Mouse (Mus musculus) heart, embryonic 12.5 days (tissue): ENCODE data around the gene Cirbp. TPM values are rescaled to one million over a fixed set of nuclear protein-coding genes. Genes with fewer than 3 reads are reported as not detected.

Experiments used
- ATAC-seq: fragments of 200-750 bp; cut with Nextera tagmentation; 2 replicates; pipeline ENCODE4 v1.8.0; 2017; ENCODE audit warnings: moderate TSS enrichment, moderate library complexity; ENCODE audit not compliant: insufficient number of reproducible peaks, low FRiP score
- H3K27ac ChIP-seq: fragments of 300-500 bp; sonication (generic); 2 replicates; pipeline ENCODE4 v1.5.1; 2016; ENCODE audit warnings: mild to moderate bottlenecking, moderate library complexity; ENCODE audit not compliant: poor library complexity, severe bottlenecking
- H3K27me3 ChIP-seq: fragments of 300-500 bp; sonication (generic); replicated peaks from 2 replicates; pipeline ENCODE4 v1.6.1; 2016; ENCODE audit warnings: mild to moderate bottlenecking, moderate library complexity
- H3K36me3 ChIP-seq: fragments of 300-500 bp; sonication (generic); 2 replicates; pipeline ENCODE4 v1.6.1; 2016; ENCODE audit warnings: mild to moderate bottlenecking, moderate library complexity
- H3K4me1 ChIP-seq: fragments of 300-500 bp; sonication (generic); replicated peaks from 2 replicates; pipeline ENCODE4 v1.6.1; 2016; ENCODE audit warnings: mild to moderate bottlenecking
- H3K4me2 ChIP-seq: fragments of 300-500 bp; sonication (generic); 2 replicates; pipeline ENCODE4 v1.6.1; 2016; ENCODE audit warnings: mild to moderate bottlenecking, moderate library complexity
- H3K4me3 ChIP-seq: fragments of 300-500 bp; sonication (generic); 2 replicates; pipeline ENCODE4 v1.5.1; 2016; ENCODE audit warnings: mild to moderate bottlenecking
- H3K9ac ChIP-seq: fragments of 300-500 bp; sonication (generic); 2 replicates; pipeline ENCODE4 v1.6.1; 2016; ENCODE audit warnings: mild to moderate bottlenecking, moderate library complexity
- H3K9me3 ChIP-seq: fragments of 300-500 bp; sonication (generic); replicated peaks from 2 replicates; pipeline ENCODE4 v1.6.1; 2016; ENCODE audit warnings: mild to moderate bottlenecking, moderate library complexity
- WGBS: fragments of 180-500 bp; shearing (Covaris S2); methylation state at CpG from one replicate; pipeline ENCODE4 v1.1.7; 2016; 5-methylcytosine and 5-hydroxymethylcytosine counted together
- polyA plus RNA-seq: library from polyadenylated mRNA; unstranded; fragments of >200 nt; fragmentation: Nextera tagmentation; extraction: Ambion mirVana; gene quantifications from 2 replicates; pipeline ENCODE4 v1.2.1, GENCODE M21; 2016

The Cirbp gene
- polyA plus RNA-seq, 1 experiment from 2014 or later, result 110 TPM

- Histone ChIP-seq H3K4me3 (no peak overlapping the region), H3K9me3 (no peaks in the 10 kb centered on the region), H3K9ac (peak overlapping the region; percentile 48; the same call in 1 of the 2 replicates), H3K4me1 (peaks cover 95% of the 10 kb centered on the region), H3K36me3 (peaks cover 56% of the 10 kb centered on the region), H3K27ac (peak overlapping the region; percentile 97), H3K4me2 (0 out of 2 replicates have a peak overlapping the region, but pooled peaks have one; percentile 11), H3K27me3 (no peaks in the 10 kb centered on the region)
- 52% methylated on average over 15 of the region's 15 CpGs for WGBS
- ATAC-seq, result no peak
These were observed 8.4 kb upstream of the Cirbp start for GRCm38 (mm10) chr10:80157141-80157929.

GRCm38 (mm10) chr10:80158307-80158986 is 7.3 kb upstream of the Cirbp start:
- H3K36me3 ChIP-seq, result peaks cover 45% of the 10 kb centered on the region
- H3K27ac ChIP-seq, result peak overlapping the region; percentile 97
- WGBS, result 12% methylated on average over 18 of the region's 18 CpGs
- H3K9me3 ChIP-seq, result no peaks in the 10 kb centered on the region
- H3K27me3 ChIP-seq, result no peaks in the 10 kb centered on the region
- peak overlapping the region; percentile 40; the same call in 1 of the 2 replicates for H3K9ac ChIP-seq
- peaks cover 95% of the 10 kb centered on the region for H3K4me1 ChIP-seq
- ATAC-seq, result no peak
- H3K4me2 ChIP-seq, result peak overlapping the region; percentile 86
- H3K4me3 ChIP-seq, result 0 out of 2 replicates have a peak overlapping the region, but pooled peaks have one; percentile 41

GRCm38 (mm10) chr10:80159021-80159560 is 6.7 kb upstream of the Cirbp start:
- WGBS, result 8% methylated on average over 12 of the region's 12 CpGs
- peak overlapping the region; percentile 97 for H3K27ac ChIP-seq
- no peaks in the 10 kb centered on the region for H3K27me3 ChIP-seq
- H3K9me3 ChIP-seq, result no peaks in the 10 kb centered on the region
- peak overlapping the region; percentile 86 for H3K4me2 ChIP-seq
- peaks cover 38% of the 10 kb centered on the region for H3K36me3 ChIP-seq
- peaks cover 94% of the 10 kb centered on the region for H3K4me1 ChIP-seq
- H3K4me3 ChIP-seq, result peak overlapping the region; percentile 41
- peak; percentile 2; the same call in 1 of the 2 replicates for ATAC-seq
- peak overlapping the region; percentile 40 for H3K9ac ChIP-seq

- Histone ChIP-seq H3K27me3 (no peaks in the 10 kb centered on the region), H3K9ac (peak overlapping the region; percentile 78), H3K36me3 (peaks cover 31% of the 10 kb centered on the region), H3K4me2 (peak overlapping the region; percentile 86), H3K4me3 (peak overlapping the region; percentile 41), H3K4me1 (peaks cover 94% of the 10 kb centered on the region), H3K27ac (peak overlapping the region; percentile 97), H3K9me3 (no peaks in the 10 kb centered on the region)
- under 1% methylated on average over 55 of the region's 55 CpGs for WGBS
- peak; percentile 83 for ATAC-seq
These were observed 6.0 kb upstream of the Cirbp start for GRCm38 (mm10) chr10:80159561-80160454.

- under 1% methylated on average over 33 of the region's 33 CpGs for WGBS
- ATAC-seq, result 0 out of 2 replicates have a peak, but pooled peaks have one; percentile 6
These were observed 5.1 kb upstream of the Cirbp start for GRCm38 (mm10) chr10:80160455-80161371.

GRCm38 (mm10) chr10:80161522-80162242 is 4.1 kb upstream of the Cirbp start:
- Histone ChIP-seq H3K9ac (peak overlapping the region; percentile 78), H3K36me3 (peaks cover 12% of the 10 kb centered on the region), H3K9me3 (no peaks in the 10 kb centered on the region), H3K4me3 (peak overlapping the region; percentile 41), H3K4me1 (peaks cover 91% of the 10 kb centered on the region), H3K4me2 (peak overlapping the region; percentile 86), H3K27ac (peak overlapping the region; percentile 97), H3K27me3 (no peaks in the 10 kb centered on the region)
- 14% methylated on average over 6 of the region's 7 CpGs for WGBS
- ATAC-seq, result no peak

More at GRCm38 (mm10) chr10:80160455-80161371, 5.1 kb upstream of the Cirbp start:
- Histone ChIP-seq H3K4me1 (peaks cover 92% of the 10 kb centered on the region), H3K36me3 (peaks cover 22% of the 10 kb centered on the region), H3K4me3 (peak overlapping the region; percentile 41), H3K4me2 (peak overlapping the region; percentile 86), H3K27me3 (no peaks in the 10 kb centered on the region), H3K9ac (peak overlapping the region; percentile 78), H3K9me3 (no peaks in the 10 kb centered on the region), H3K27ac (peak overlapping the region; percentile 97)

- H3K4me2 ChIP-seq, result no peak overlapping the region
- H3K4me3 ChIP-seq, result no peak overlapping the region
- ATAC-seq, result no peak
- H3K9me3 ChIP-seq, result no peaks in the 10 kb centered on the region
- peaks cover 7% of the 10 kb centered on the region for H3K36me3 ChIP-seq
- H3K27ac ChIP-seq, result peak overlapping the region; percentile 97
- H3K4me1 ChIP-seq, result peaks cover 90% of the 10 kb centered on the region
- no peaks in the 10 kb centered on the region for H3K27me3 ChIP-seq
- H3K9ac ChIP-seq, result peak overlapping the region; percentile 78
- 76% methylated on average over 3 of the region's 3 CpGs for WGBS
These were observed 3.6 kb upstream of the Cirbp start for GRCm38 (mm10) chr10:80162243-80162608.

GRCm38 (mm10) chr10:80162716-80163299 is 3.0 kb upstream of the Cirbp start:
- 74% methylated on average over 6 of the region's 6 CpGs for WGBS
- Histone ChIP-seq H3K4me3 (no peak overlapping the region), H3K4me2 (no peak overlapping the region), H3K27ac (peak overlapping the region; percentile 97), H3K27me3 (no peaks in the 10 kb centered on the region), H3K9ac (peak overlapping the region; percentile 78), H3K4me1 (peaks cover 85% of the 10 kb centered on the region), H3K36me3 (0 out of 2 replicates have a peak, but pooled peaks cover 2% of the 10 kb centered on the region), H3K9me3 (no peaks in the 10 kb centered on the region)
- ATAC-seq, result no peak

GRCm38 (mm10) chr10:80163721-80164120 is 2.1 kb upstream of the Cirbp start:
- 36% methylated on average over 8 of the region's 8 CpGs for WGBS
- Histone ChIP-seq H3K9ac (peak overlapping the region; percentile 62), H3K27ac (peak overlapping the region; percentile 97), H3K4me1 (peaks cover 79% of the 10 kb centered on the region), H3K4me2 (peak overlapping the region; percentile 75), H3K36me3 (0 out of 2 replicates have a peak, but pooled peaks cover under 1% of the 10 kb centered on the region), H3K27me3 (no peaks in the 10 kb centered on the region), H3K9me3 (no peaks in the 10 kb centered on the region), H3K4me3 (no peak overlapping the region)
- ATAC-seq, result no peak
